Mouse (Mus musculus) cerebellum, adult 9-11 months (tissue): ENCODE measurements around the gene S100a13.

Experiments
- DNase-seq: peaks from one replicate; pipeline ENCODE4 v3.0.0; 2022

The S100a13 gene

DNA sequence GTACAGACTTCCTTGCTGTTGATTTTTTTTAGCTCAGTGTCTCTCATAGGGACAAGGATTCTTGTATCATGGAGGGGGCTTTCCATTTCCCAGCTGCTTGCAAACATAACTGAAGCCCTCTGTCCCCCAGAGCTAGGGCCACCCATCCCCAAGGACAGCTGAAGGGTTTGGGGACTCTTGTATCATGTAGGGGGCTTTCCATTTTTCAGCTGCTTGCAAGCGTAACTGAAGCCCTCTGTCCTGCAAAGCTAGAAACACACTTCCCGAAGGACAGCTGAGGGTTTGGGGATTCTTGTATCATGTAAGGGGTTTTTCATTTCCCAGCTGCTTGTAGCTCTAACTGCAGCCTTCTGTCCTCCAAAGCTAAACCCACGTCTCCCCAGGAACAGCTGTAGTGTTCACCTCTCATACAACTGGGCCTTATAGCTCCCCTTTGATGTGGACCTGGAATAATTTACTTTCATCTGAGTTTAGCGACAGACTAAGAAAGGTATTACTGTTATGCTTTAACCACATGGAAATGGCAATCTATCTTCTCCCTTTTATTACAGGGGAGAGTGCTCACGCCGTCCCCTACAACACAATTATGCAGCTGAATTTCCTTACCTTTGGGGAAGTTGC, 45.9 kb downstream of the S100a13 start, which contains the start of gene S100a3:
TSS of gene S100a3 (plus strand) at position 571 of the 621 bp plus-strand sequence.
- DNase-seq: no peak
